Mouse (Mus musculus): ENCODE data around the gene Comtd1. TPM values are rescaled to one million over a fixed set of nuclear protein-coding genes. Genes with fewer than 3 reads are reported as not detected.

Comtd1 gene
- polyA plus RNA-seq, 1 experiment from 2014 or later: 24.2 TPM

DNA sequence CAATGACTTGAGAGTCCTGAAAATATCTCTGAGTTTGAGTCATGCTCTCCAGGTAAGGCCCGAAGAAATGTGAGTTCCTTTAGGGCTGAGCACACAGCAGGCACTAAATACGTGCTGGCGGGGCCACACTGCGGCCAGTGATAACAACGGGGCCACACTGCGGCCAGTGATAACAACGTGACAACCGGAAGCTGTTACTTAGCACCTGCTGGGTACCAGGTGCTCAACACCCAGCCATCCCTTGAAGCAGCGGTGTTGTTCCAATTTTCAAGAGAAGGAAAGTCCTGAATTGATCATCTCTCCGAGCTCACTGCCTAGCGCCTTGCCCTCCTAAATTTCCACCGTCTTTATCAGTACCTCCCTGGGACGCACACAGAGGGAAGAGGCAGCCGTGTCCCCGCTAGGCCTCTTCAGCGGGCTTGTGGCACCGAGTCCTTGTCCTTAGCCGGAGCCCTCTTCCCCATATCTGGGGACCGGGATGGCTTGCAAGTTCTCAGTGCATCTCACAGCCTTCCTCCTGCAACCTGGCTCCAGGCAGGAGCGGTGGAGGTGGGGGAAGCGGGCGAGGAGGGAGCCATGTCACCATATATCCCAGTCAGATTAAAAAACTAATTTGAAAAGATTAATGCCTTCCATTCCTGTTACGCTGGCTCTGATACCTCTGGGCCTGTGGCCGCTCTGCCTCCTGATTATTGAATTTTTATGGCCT is 1.8 kb upstream of the Comtd1 start:
- H3K4me1 ChIP-seq: peaks cover 52% of the 10 kb centered on the region
- H3K4me2 ChIP-seq (replicated peaks): no peak overlapping the region
- no peak overlapping the region for H3K4me3 ChIP-seq
- peaks cover 5% of the 10 kb centered on the region; the same call in 1 of the 2 replicates for H3K27me3 ChIP-seq
- H3K9ac ChIP-seq: no peak overlapping the region
- no peak for ATAC-seq (ENCODE audit: low FRiP score, low read depth)
- peaks cover 12% of the 10 kb centered on the region for H3K36me3 ChIP-seq
- 56% methylated on average over 24 of the region's 24 CpGs for WGBS
- H3K9me3 ChIP-seq: no peaks in the 10 kb centered on the region
- no peak overlapping the region for H3K27ac ChIP-seq

DNA sequence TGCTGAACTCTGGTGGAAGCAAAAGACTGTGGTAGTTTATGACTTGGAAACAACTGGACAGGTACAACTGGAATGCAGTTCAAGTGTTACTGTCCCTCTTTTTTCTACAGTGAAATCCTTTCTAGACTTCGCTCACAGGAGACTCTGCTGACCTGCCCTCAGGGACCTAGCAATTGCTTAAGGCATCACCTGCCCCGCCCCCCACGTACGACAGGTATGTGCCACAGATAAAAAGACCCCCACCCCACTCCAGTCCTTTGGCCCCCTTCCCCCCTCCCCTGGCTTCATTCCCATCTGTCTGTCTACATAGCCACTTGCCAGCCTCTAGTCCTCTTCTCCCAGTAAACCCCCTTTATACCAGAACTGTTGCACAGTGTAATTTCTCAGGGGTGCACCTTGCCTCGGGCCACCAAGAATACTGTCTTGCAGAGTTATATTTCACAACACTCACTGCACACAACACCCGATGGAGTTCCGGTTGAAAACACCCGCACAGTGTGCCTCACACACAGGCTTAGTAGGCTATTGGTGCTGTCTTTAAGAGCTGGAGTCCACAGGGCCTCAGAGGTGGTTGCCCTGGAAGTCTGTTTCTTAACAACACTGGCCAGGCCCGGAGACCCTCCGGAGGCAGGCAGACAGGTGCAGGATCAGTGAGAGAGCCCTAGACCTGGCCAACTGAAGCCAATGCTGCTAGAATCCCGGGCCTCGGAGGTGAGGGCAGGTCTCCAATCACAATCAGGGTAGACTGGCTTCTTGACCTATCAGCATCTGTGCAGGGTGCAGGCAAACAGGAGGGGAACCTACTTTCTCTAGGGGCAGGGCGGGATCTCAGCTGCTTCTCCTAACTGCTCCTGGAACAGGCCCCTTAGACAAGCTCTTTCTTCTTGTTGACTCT is 994 bp upstream of the Comtd1 start:
- Histone ChIP-seq H3K9me3 (no peaks in the 10 kb centered on the region), H3K4me3 (no peak overlapping the region), H3K4me2 (replicated peaks) (no peak overlapping the region), H3K27ac (no peak overlapping the region), H3K27me3 (no peaks in the 10 kb centered on the region; the same call in 1 of the 2 replicates), H3K4me1 (peaks cover 52% of the 10 kb centered on the region), H3K36me3 (peaks cover 20% of the 10 kb centered on the region), H3K9ac (no peak overlapping the region)
- ATAC-seq (ENCODE audit: low FRiP score, low read depth): no peak
- 78% methylated on average over 13 of the region's 13 CpGs for WGBS

DNA sequence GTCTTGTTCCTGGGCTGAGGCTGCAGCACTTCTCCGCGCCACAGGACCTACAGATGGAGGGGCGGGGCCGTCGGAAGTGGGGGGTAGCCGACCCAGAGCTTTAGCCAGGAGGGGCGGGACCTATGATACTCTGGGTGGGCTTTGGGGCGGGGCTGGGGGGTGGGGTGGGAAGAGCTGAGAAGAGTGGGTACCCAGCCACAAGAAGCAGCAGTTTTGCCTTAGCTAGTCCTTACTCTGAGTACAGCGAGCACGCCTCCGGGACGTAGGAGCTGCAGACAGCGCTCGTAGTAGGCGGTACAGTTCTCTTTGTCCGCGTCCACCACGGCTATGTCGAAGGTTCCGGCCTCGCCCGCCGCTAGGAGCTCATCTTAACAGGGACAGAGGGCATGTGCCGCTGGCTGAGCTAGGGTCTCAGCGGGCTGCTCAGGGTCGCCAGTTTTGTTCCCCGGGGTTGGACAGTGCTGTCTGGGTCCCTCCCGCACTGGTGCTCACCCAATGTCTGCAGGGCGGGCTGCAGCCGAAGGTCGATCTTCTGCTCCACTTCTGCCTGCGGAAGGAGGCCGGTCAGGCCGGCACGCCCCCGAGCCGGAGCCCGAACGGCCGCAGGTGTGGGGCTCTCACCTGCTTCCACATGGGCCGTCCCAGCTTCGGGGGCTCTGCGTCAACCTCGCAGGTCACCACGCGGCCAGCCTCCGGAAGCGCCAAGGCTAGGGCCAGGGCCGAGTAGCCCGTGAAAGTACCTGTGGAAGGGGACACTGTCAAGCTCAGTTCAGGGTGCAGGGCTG is 1.2 kb downstream of the Comtd1 start:
- Histone ChIP-seq H3K9ac (peak overlapping the region; percentile 76), H3K36me3 (peaks cover 42% of the 10 kb centered on the region), H3K27me3 (no peaks in the 10 kb centered on the region; the same call in 1 of the 2 replicates), H3K4me2 (replicated peaks) (peak overlapping the region; percentile 100), H3K4me3 (peak overlapping the region; percentile 71), H3K9me3 (no peaks in the 10 kb centered on the region), H3K4me1 (peaks cover 36% of the 10 kb centered on the region), H3K27ac (peak overlapping the region; percentile 72)
- peak; percentile 66 for ATAC-seq (ENCODE audit: low FRiP score, low read depth)
- WGBS: under 1% methylated on average over 50 of the region's 50 CpGs

GRCm38 (mm10) chr14:21846827-21847380 is 1.9 kb downstream of the Comtd1 start:
- Histone ChIP-seq H3K36me3 (peaks cover 49% of the 10 kb centered on the region), H3K9me3 (no peaks in the 10 kb centered on the region), H3K27ac (peak overlapping the region; percentile 55; the same call in 1 of the 2 replicates), H3K27me3 (no peaks in the 10 kb centered on the region; the same call in 1 of the 2 replicates), H3K4me1 (peaks cover 31% of the 10 kb centered on the region), H3K4me3 (peak overlapping the region; percentile 71), H3K4me2 (replicated peaks) (peak overlapping the region; percentile 100), H3K9ac (peak overlapping the region; percentile 76)
- ATAC-seq (ENCODE audit: low FRiP score, low read depth): no peak
- 18% methylated on average over 10 of the region's 10 CpGs for WGBS

DNA sequence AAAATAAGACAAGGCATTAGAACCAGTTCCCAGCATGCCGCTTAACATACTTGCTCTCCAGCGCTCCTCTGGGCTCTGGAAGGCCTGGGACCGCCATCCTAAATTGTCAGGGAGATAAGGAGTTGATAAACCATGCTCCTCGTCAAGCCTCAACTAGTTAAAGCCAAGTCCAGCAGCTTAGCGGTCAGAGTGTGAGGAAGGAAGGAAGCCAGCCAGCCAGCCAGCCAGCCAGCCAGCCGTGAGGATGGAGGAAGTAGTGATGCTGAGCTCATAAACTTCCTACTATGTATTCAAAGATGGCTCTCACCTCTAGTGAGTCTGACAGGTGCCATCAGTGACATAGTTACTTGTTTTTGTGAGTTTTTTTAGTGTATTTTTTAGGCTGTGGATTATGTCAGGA is 5.5 kb downstream of the Comtd1 start:
- Histone ChIP-seq H3K4me2 (replicated peaks) (no peak overlapping the region), H3K9me3 (no peaks in the 10 kb centered on the region), H3K36me3 (peaks cover 85% of the 10 kb centered on the region), H3K9ac (no peak overlapping the region), H3K27ac (no peak overlapping the region), H3K4me3 (no peak overlapping the region), H3K4me1 (peaks cover 17% of the 10 kb centered on the region), H3K27me3 (no peaks in the 10 kb centered on the region)
- WGBS: 77% methylated on average over 6 of the region's 6 CpGs
- no peak for ATAC-seq (ENCODE audit: low FRiP score, low read depth)

- peaks cover 98% of the 10 kb centered on the region for H3K36me3 ChIP-seq
- no peaks in the 10 kb centered on the region for H3K9me3 ChIP-seq
- H3K4me2 ChIP-seq (replicated peaks): no peak overlapping the region
- peaks cover 5% of the 10 kb centered on the region for H3K4me1 ChIP-seq
- H3K27me3 ChIP-seq: no peaks in the 10 kb centered on the region
- H3K9ac ChIP-seq: no peak overlapping the region
- 92% methylated on average over 5 of the region's 5 CpGs for WGBS
- no peak for ATAC-seq (ENCODE audit: low FRiP score, low read depth)
- no peak overlapping the region for H3K27ac ChIP-seq
- no peak overlapping the region for H3K4me3 ChIP-seq
Observed at GRCm38 (mm10) chr14:21841819-21842592, 6.8 kb downstream of the Comtd1 start.

GRCm38 (mm10) chr14:21838336-21839017 is 10.3 kb downstream of the Comtd1 start:
- no peak overlapping the region for H3K4me2 ChIP-seq (replicated peaks)
- no peak overlapping the region for H3K9ac ChIP-seq
- no peak overlapping the region for H3K4me3 ChIP-seq
- peaks cover 7% of the 10 kb centered on the region for H3K4me1 ChIP-seq
- no peaks in the 10 kb centered on the region for H3K9me3 ChIP-seq
- no peaks in the 10 kb centered on the region for H3K27me3 ChIP-seq
- no peak for ATAC-seq (ENCODE audit: low FRiP score, low read depth)
- peaks cover 95% of the 10 kb centered on the region for H3K36me3 ChIP-seq
- H3K27ac ChIP-seq: no peak overlapping the region
- WGBS: 77% methylated on average over 8 of the region's 8 CpGs

DNA sequence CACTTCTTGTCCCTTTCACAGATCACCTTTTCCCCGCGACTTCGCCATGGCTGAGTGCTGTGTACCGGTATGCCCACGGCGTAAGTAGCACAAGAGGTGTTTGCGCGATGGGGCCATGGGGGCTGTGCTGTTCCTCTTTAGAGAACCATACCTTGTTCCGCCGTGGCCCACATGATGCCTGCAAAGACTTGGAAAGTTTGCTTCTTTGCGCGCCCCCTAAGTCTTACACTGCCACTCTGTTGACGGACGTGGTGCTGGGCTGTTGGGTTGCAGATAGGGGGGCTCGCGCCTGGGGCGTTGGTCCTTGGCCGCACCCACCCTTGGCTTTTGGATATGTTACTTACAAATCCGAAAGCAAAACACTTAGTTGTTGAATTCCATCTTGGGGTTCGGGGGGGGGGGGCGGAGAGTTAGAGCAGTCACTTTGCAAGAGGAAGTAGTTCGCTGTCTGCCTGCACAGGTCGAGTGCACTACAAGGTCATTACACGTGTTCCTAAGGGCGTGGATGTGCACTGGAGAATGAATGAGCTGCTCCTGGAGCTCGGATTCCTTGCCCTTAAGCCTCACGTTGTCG is 16.9 kb downstream of the Comtd1 start:
- H3K36me3 ChIP-seq: peaks cover 37% of the 10 kb centered on the region
- H3K4me3 ChIP-seq: peak overlapping the region; percentile 98
- peak overlapping the region; percentile 87 for H3K27ac ChIP-seq
- H3K9me3 ChIP-seq: no peaks in the 10 kb centered on the region
- no peaks in the 10 kb centered on the region for H3K27me3 ChIP-seq
- peak overlapping the region; percentile 92 for H3K4me2 ChIP-seq (replicated peaks)
- WGBS: under 1% methylated on average over 28 of the region's 28 CpGs
- H3K9ac ChIP-seq: peak overlapping the region; percentile 95
- peaks cover 28% of the 10 kb centered on the region for H3K4me1 ChIP-seq
- ATAC-seq (ENCODE audit: low FRiP score, low read depth): no peak; the same call in 1 of the 2 replicates

GRCm38 (mm10) chr14:21830876-21831767 is 17.7 kb downstream of the Comtd1 start:
- H3K4me1 ChIP-seq: peaks cover 28% of the 10 kb centered on the region
- H3K27ac ChIP-seq: peak overlapping the region; percentile 87
- H3K4me3 ChIP-seq: peak overlapping the region; percentile 98
- H3K4me2 ChIP-seq (replicated peaks): peak overlapping the region; percentile 92
- WGBS: under 1% methylated on average over 72 of the region's 73 CpGs
- peak overlapping the region; percentile 95 for H3K9ac ChIP-seq
- H3K36me3 ChIP-seq: peaks cover 30% of the 10 kb centered on the region
- H3K9me3 ChIP-seq: no peaks in the 10 kb centered on the region
- peak; percentile 98 for ATAC-seq (ENCODE audit: low FRiP score, low read depth)
- H3K27me3 ChIP-seq: no peaks in the 10 kb centered on the region
